Mouse (Mus musculus): Measurements from ENCODE around the gene 1110008L16Rik. TPM values are rescaled to one million over a fixed set of nuclear protein-coding genes. Genes with fewer than 3 reads are reported as not detected.
"Not testable (repeated sequence)": the region's sequence is repeated elsewhere in the genome, so short reads cannot be mapped to it uniquely, and the experiment has no call there.

Gene 1110008L16Rik
- polyA plus RNA-seq, 1 experiment from 2014 or later: 14.2 TPM

- no peaks in the 10 kb centered on the region for H3K27me3 ChIP-seq (ENCODE audit: insufficient read depth, poor library complexity, severe bottlenecking)
- no peaks in the 10 kb centered on the region for H3K9me3 ChIP-seq
- 71% methylated on average over 8 of the region's 8 CpGs for WGBS
- H3K27ac ChIP-seq: no peak overlapping the region
- no peaks in the 10 kb centered on the region for H3K4me1 ChIP-seq
- H3K4me3 ChIP-seq: no peak overlapping the region
- DNase-seq (ENCODE audit: low spot score): no peak
- H3K36me3 ChIP-seq: peaks cover 27% of the 10 kb centered on the region
These were observed 10.1 kb downstream of the 1110008L16Rik start for GRCm38 (mm10) chr12:55309501-55309900.

- Histone ChIP-seq H3K4me1 (no peaks in the 10 kb centered on the region), H3K27me3 (ENCODE audit: insufficient read depth, poor library complexity, severe bottlenecking) (no peaks in the 10 kb centered on the region), H3K4me3 (no peak overlapping the region), H3K9me3 (no peaks in the 10 kb centered on the region), H3K36me3 (peaks cover 23% of the 10 kb centered on the region), H3K27ac (no peak overlapping the region)
- 85% methylated on average over 7 of the region's 7 CpGs for WGBS
- DNase-seq (ENCODE audit: low spot score): no peak
These were observed 12.5 kb downstream of the 1110008L16Rik start for GRCm38 (mm10) chr12:55311841-55312240.

- Histone ChIP-seq H3K36me3 (peaks cover 23% of the 10 kb centered on the region), H3K27me3 (ENCODE audit: insufficient read depth, poor library complexity, severe bottlenecking) (no peaks in the 10 kb centered on the region), H3K27ac (no peak overlapping the region), H3K4me1 (no peaks in the 10 kb centered on the region), H3K9me3 (no peaks in the 10 kb centered on the region), H3K4me3 (no peak overlapping the region)
- 86% methylated on average over 5 of the region's 5 CpGs for WGBS
- peak; percentile 33 for DNase-seq (ENCODE audit: low spot score)
These were observed 14.5 kb downstream of the 1110008L16Rik start for GRCm38 (mm10) chr12:55313901-55314300.

GRCm38 (mm10) chr12:55315192-55315591 lies 15.8 kb downstream of the 1110008L16Rik start:
- Histone ChIP-seq H3K27ac (no peak overlapping the region), H3K27me3 (ENCODE audit: insufficient read depth, poor library complexity, severe bottlenecking) (no peaks in the 10 kb centered on the region), H3K4me1 (no peaks in the 10 kb centered on the region), H3K4me3 (no peak overlapping the region), H3K36me3 (peaks cover 18% of the 10 kb centered on the region), H3K9me3 (no peaks in the 10 kb centered on the region)
- WGBS: 47% methylated on average over 5 of the region's 5 CpGs
- DNase-seq (ENCODE audit: low spot score): peak; percentile 75

- H3K27ac ChIP-seq: no peak overlapping the region
- 83% methylated on average over 18 of the region's 18 CpGs for WGBS
- H3K27me3 ChIP-seq (ENCODE audit: insufficient read depth, poor library complexity, severe bottlenecking): no peaks in the 10 kb centered on the region
- H3K4me1 ChIP-seq: no peaks in the 10 kb centered on the region
- H3K36me3 ChIP-seq: peaks cover 12% of the 10 kb centered on the region
- no peaks in the 10 kb centered on the region for H3K9me3 ChIP-seq
- no peak overlapping the region for H3K4me3 ChIP-seq
- no peak for DNase-seq (ENCODE audit: low spot score)
These were observed 22.4 kb downstream of the 1110008L16Rik start for GRCm38 (mm10) chr12:55321642-55322291.

GRCm38 (mm10) chr12:55325702-55326101 lies 26.3 kb downstream of the 1110008L16Rik start:
- 88% methylated on average over 7 of the region's 7 CpGs for WGBS
- no peak overlapping the region for H3K4me3 ChIP-seq
- peaks cover 8% of the 10 kb centered on the region; the same call in 1 of the 2 replicates for H3K36me3 ChIP-seq
- DNase-seq (ENCODE audit: low spot score): no peak
- no peaks in the 10 kb centered on the region for H3K27me3 ChIP-seq (ENCODE audit: insufficient read depth, poor library complexity, severe bottlenecking)
- H3K9me3 ChIP-seq: no peaks in the 10 kb centered on the region
- no peak overlapping the region for H3K27ac ChIP-seq
- H3K4me1 ChIP-seq: no peaks in the 10 kb centered on the region

- H3K27ac ChIP-seq: no peak overlapping the region
- WGBS: 77% methylated on average over 4 of the region's 4 CpGs
- H3K4me1 ChIP-seq: no peaks in the 10 kb centered on the region
- DNase-seq (ENCODE audit: low spot score): no peak
- no peaks in the 10 kb centered on the region for H3K9me3 ChIP-seq
- H3K36me3 ChIP-seq: peaks cover 8% of the 10 kb centered on the region; the same call in 1 of the 2 replicates
- no peak overlapping the region for H3K4me3 ChIP-seq
- H3K27me3 ChIP-seq (ENCODE audit: insufficient read depth, poor library complexity, severe bottlenecking): no peaks in the 10 kb centered on the region
These were observed 29.4 kb downstream of the 1110008L16Rik start for GRCm38 (mm10) chr12:55328784-55329183.

- H3K4me1 ChIP-seq: no peaks in the 10 kb centered on the region
- no peak overlapping the region for H3K4me3 ChIP-seq
- peaks cover 8% of the 10 kb centered on the region; the same call in 1 of the 2 replicates for H3K36me3 ChIP-seq
- no peak overlapping the region for H3K27ac ChIP-seq
- DNase-seq (ENCODE audit: low spot score): no peak
- 79% methylated on average over 7 of the region's 7 CpGs for WGBS
- no peaks in the 10 kb centered on the region for H3K9me3 ChIP-seq
- H3K27me3 ChIP-seq (ENCODE audit: insufficient read depth, poor library complexity, severe bottlenecking): no peaks in the 10 kb centered on the region
These were observed 30.0 kb downstream of the 1110008L16Rik start for GRCm38 (mm10) chr12:55329351-55329750.

GRCm38 (mm10) chr12:55333662-55334061 lies 34.3 kb downstream of the 1110008L16Rik start:
- H3K27ac ChIP-seq: no peak overlapping the region
- WGBS: 89% methylated on average over 7 of the region's 7 CpGs
- no peak for DNase-seq (ENCODE audit: low spot score)
- no peaks in the 10 kb centered on the region for H3K27me3 ChIP-seq (ENCODE audit: insufficient read depth, poor library complexity, severe bottlenecking)
- no peaks in the 10 kb centered on the region for H3K4me1 ChIP-seq
- no peaks in the 10 kb centered on the region for H3K9me3 ChIP-seq
- peaks cover 6% of the 10 kb centered on the region; the same call in 1 of the 2 replicates for H3K36me3 ChIP-seq
- no peak overlapping the region for H3K4me3 ChIP-seq

- not testable (repeated sequence) for H3K36me3 ChIP-seq; H3K27ac ChIP-seq; H3K27me3 ChIP-seq (ENCODE audit: insufficient read depth, poor library complexity, severe bottlenecking); H3K4me3 ChIP-seq; H3K9me3 ChIP-seq; H3K4me1 ChIP-seq; DNase-seq (ENCODE audit: low spot score)
- 86% methylated on average over 1 of the region's 2 CpGs for WGBS
These were observed 39.1 kb downstream of the 1110008L16Rik start for GRCm38 (mm10) chr12:55338490-55338889.

- DNase-seq (ENCODE audit: low spot score); H3K36me3 ChIP-seq; H3K4me3 ChIP-seq; H3K9me3 ChIP-seq; H3K27me3 ChIP-seq (ENCODE audit: insufficient read depth, poor library complexity, severe bottlenecking); H3K4me1 ChIP-seq: not testable (repeated sequence)
- H3K27ac ChIP-seq: peak overlapping the region; percentile 52; the same call in 1 of the 2 replicates
- 23% methylated on average over 1 of the region's 1 CpGs for WGBS
These were observed 43.7 kb downstream of the 1110008L16Rik start for GRCm38 (mm10) chr12:55343045-55343444.

GRCm38 (mm10) chr12:55343998-55344397 lies 44.6 kb downstream of the 1110008L16Rik start:
- WGBS: 85% methylated on average over 11 of the region's 11 CpGs
- DNase-seq (ENCODE audit: low spot score): no peak
- no peaks in the 10 kb centered on the region for H3K9me3 ChIP-seq
- H3K27ac ChIP-seq: peak overlapping the region; percentile 42; the same call in 1 of the 2 replicates
- H3K27me3 ChIP-seq (ENCODE audit: insufficient read depth, poor library complexity, severe bottlenecking): no peaks in the 10 kb centered on the region
- peaks cover 8% of the 10 kb centered on the region for H3K4me1 ChIP-seq
- H3K36me3 ChIP-seq: 0 out of 2 replicates have a peak, but pooled peaks cover 2% of the 10 kb centered on the region
- H3K4me3 ChIP-seq: no peak overlapping the region

- H3K4me3 ChIP-seq: no peak overlapping the region
- DNase-seq (ENCODE audit: low spot score): no peak
- WGBS: 78% methylated on average over 13 of the region's 13 CpGs
- no peaks in the 10 kb centered on the region for H3K27me3 ChIP-seq (ENCODE audit: insufficient read depth, poor library complexity, severe bottlenecking)
- peaks cover 8% of the 10 kb centered on the region for H3K4me1 ChIP-seq
- H3K27ac ChIP-seq: peak overlapping the region; percentile 42; the same call in 1 of the 2 replicates
- 0 out of 2 replicates have a peak, but pooled peaks cover 2% of the 10 kb centered on the region for H3K36me3 ChIP-seq
- H3K9me3 ChIP-seq: no peaks in the 10 kb centered on the region
These were observed 45.2 kb downstream of the 1110008L16Rik start for GRCm38 (mm10) chr12:55344583-55344982.
